Mouse (Mus musculus): ENCODE measurements around the gene Rab30.

Rab30 gene

DNA sequence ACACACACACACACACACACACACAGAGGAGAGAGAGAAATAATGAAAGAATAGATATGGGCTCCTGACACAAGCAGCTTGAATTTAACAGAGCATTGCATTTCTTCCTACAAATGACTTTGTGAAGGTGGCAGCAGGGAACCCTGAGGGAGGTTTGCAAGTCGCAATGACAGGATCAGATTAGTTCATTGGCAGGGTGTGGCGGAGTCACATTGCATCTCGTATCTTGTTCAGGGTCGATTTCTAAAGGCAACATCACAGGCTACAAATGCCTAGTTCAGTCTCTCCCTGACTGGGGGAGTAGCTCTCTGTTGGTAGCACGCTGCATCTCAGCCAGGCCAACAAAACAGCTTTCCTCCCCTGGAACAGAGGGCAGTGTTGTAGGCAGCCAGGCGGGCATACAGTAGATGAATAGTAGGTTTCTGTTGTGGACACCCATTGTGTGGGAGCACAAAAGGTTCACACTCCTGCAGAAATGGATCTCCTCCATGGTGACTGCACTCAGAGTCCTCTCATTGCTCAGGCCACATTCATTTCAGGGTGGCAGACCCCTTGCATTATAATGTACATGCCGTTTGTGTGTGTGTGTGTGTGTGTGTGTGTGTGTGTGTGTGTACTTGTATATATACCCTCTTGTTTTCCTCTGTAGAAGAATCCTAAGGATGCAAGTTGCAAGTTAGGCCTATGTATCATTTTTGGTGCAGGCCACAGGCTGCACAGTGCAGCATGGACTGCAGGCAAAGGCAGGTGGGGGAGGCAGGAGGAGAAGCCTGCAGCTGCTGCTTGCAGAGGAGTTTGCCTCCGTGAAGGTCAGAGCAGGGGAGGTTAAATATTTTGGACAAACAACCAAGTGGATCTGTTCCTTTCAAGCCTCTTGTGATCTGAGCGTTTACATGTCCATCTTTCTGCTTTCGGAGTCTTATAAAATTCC is 58.5 kb downstream of the Rab30 start:
- no peak for DNase-seq (ENCODE audit: low spot score)

GRCm38 (mm10) chr7:92802158-92802557 is 60.8 kb downstream of the Rab30 start:
- no peak for DNase-seq (ENCODE audit: low spot score)

GRCm38 (mm10) chr7:92803191-92803590 is 61.8 kb downstream of the Rab30 start:
- no peak for DNase-seq (ENCODE audit: low spot score)

DNA sequence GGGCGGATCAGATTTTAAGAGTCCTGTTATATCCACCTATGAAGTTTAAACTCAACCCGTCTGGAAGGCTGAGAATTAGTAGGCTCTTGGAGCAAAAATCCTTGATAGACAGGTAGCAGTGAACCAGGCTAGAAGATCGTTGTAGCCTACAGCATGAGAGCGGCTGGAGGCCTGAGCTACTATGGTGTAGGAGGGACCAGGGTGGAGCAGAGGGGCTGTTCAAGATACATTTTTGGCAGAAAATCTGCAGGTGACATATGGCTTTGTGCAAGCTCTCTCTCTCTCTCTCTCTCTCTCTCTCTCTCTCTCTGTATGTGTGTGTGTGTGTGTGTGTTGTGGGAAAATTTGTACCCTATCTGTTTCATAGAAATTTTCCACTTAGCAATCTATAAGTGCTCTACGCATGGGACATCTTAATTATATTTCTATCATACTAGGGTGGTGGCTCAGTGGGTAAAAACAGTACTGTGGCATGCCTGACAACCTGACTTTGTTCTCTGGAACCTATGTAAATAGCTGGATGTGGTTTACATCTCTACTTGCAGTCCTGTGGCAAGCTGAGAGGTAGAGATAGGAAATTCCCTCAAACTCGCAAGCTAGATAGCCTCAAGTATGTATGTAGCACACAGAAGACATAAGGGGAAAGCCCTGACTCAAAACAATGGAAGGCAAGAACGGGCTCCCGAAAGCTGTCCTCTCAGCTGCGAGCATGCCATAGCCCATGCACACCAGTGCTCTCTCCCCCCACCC is 63.7 kb downstream of the Rab30 start:
- no peak for DNase-seq (ENCODE audit: low spot score)

DNA sequence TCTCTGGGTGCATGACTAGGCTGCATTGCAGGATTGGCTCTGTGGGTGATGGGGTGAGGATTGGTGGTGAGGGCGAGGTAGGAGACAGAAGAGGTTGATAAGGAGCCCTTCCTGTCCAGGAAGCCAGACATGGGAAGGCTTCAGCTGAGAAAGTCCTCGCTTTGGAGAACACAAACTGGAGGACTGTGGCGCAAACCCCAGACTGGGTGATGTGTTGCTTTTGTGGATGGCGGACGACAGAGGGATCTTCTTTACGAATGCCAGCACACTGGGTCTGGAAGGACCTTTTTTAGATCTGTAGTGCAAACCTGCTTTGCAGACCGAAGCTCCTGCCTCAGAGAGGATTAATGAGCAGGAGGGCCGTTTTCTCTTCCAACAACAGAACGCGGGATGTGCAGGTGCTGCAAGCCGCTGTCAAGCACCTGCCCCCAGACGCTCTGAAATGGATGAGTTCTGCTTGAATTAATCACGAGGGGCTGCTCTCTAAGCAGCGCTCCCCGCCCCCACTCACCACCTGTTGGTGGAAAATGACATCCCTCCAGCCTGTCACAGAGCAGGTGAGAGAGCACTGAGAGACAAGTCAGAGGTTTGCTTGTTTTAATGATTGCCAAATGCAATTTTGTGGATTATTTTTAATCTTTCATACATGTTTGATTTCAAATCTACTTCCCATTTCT is 65.2 kb downstream of the Rab30 start:
- DNase-seq (ENCODE audit: low spot score): no peak

DNA sequence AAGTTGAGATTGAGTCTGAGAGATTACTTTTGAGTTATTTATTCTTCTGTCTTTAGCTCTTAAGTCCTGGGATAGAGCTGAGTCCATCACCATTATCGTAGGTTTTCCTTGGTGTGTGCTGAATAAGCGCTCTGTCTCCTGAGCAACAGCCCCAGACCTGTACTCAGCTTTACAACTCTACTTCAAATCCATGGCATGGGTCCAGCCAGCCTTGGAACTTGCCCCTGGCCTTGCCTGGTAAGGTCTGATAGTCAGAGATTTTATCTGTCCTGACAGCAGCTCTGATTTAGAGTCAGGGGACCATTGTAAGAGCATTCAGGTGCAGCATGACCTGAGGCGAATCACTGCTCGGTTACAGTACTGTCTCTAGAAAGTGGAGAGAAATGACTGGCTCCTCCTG is 66.1 kb downstream of the Rab30 start:
- DNase-seq (ENCODE audit: low spot score): no peak

- DNase-seq (ENCODE audit: low spot score): no peak
These were observed 70.4 kb downstream of the Rab30 start for GRCm38 (mm10) chr7:92811667-92812279.

DNA sequence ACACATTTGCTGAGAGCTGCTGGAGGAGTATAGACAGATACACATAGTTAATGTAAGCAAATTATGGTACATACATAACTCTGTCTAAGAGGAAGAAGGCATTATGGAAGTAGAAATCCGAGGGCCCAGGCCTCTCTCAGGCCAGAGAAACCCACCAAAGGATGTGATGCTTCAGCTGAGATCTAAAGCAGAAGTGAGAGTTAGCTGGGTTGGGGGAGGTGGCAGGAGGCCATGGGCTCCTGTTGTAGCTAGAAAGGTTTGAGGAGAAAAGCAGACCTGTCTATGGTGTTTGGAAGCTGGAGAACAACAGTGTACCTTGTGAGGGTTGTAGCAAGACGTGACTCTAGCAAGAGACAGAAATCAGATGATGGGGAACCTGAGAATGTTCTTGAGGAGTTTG is 75.8 kb downstream of the Rab30 start:
- DNase-seq (ENCODE audit: low spot score): no peak

DNA sequence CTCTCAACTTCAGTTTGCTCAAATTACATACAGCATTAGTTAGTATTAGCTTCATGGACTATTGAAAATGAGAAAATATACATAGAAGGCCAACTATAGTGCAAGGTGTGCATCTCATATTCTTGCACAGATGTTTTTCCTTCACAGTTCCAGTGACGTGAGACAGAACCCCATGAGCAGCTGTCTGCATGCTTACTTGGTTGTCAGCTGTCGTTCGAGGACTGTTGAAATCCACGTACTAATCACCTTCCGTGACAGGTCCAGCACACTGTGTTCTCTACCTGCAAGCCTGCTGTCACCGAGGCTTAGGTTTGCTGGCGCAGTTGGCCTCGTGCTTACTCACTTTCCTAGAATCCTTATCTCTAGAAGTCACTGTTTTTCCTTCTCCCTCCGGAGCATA is 76.5 kb downstream of the Rab30 start:
- no peak for DNase-seq (ENCODE audit: low spot score)

- no peak for DNase-seq (ENCODE audit: low spot score)
These were observed 78.3 kb downstream of the Rab30 start for GRCm38 (mm10) chr7:92819656-92820055.

- DNase-seq (ENCODE audit: low spot score): no peak
These were observed 79.0 kb downstream of the Rab30 start for GRCm38 (mm10) chr7:92820410-92820809.

DNA sequence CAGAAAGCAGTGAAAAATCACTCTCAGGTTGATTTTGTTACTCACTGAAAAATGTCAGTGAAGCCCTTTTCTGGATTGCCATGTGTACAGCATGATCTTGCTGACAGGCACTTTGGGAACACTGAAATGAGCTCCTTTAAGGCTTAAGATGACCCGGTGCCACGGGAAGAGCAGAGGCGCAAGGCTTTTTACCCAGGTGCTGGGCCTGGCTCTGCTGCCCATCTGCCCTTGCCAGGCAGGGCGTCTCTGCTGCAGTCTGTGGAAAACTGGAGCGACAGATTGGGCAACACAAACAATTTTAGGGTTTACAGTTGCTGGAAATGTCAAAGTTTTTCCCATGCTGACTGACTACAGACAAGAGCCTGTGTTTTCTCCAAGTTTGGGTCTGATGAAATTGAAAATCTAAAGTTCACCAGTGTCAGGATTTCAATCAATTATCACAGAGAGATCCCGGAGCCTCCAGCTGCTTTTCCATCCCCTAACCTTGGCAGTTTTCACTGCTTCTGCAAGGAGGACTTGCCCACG is 79.6 kb downstream of the Rab30 start:
- DNase-seq (ENCODE audit: low spot score): no peak

DNA sequence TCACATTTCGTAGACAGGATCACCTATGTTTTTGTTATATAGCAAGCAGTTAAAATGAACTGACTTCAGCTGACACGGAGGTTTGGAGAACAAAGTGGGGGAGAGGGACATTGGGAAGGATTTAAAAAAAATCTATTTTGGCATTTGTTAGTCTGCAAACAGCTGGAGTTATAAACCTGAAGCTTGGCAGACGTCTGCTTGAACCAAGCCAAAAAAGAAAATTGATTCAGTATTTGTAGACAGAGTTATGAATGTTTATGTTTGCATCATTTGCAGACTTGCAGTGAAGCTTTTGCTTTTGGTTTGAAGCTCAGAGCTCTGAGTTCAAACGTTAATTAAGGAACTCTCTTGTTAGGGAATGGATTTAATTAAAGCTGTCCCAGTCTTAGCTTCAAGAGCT is 80.5 kb downstream of the Rab30 start:
- DNase-seq (ENCODE audit: low spot score): no peak

- DNase-seq (ENCODE audit: low spot score): no peak
These were observed 81.2 kb downstream of the Rab30 start for GRCm38 (mm10) chr7:92822409-92823101.

DNA sequence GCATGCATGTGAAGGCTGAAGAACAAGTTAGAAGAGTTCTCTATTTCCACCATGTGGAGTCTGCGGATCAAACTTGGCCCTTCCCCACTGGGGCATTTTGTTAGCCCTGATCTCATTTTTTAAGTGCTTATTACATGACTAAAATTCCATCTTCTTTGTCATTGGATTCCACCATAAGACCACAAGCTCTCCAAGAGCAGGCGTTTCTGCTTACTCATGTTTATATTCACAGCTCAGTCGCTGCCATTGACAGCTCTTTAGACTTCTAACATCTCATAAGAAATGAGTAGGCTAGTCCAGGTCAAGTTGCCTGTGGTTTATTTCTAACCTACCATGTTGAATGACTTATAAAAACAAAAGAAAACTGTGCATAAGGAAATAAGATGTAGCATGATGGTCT is 84.8 kb downstream of the Rab30 start:
- no peak for DNase-seq (ENCODE audit: low spot score)

DNA sequence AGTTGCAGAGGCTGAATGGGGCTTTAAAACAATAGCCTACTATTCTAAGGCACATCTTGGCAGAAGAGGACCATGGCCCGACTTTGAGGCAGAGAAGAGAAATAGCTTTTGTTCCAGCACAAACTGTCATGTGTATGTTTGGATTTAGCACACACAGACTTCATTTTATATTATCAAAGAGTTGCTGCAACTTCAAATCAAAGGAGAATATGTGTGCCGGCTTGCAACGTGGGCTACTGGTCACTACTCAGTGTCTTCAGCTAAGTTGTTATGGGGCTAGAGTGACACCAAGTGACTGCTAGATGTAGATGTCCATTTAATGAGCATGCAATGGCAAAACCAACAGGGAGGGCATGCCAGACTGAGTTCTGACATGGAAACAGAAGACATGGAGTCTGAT is 86.6 kb downstream of the Rab30 start:
- no peak for DNase-seq (ENCODE audit: low spot score)

GRCm38 (mm10) chr7:92832395-92832794 is 91.0 kb downstream of the Rab30 start:
- no peak for DNase-seq (ENCODE audit: low spot score)

DNA sequence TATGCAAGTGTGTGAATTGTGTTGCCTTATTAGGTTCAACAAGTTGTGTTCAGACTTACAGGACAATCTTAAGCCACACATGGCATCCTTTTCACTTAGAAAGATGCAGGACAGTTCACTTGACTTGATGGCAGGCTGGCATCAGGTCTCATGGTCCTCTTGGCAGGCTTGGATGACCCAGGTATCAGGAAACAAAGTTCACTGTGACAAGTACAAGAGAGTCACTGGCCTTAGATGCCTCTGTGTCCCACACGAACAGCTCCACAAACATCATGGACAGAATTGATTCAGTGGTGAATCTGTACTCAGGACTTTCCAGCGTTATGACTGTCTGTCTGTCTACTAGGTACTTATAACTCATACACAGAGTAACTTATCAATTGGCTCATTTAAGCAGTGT is 93.0 kb downstream of the Rab30 start:
- DNase-seq (ENCODE audit: low spot score): no peak

- no peak for DNase-seq (ENCODE audit: low spot score)
These were observed 95.0 kb downstream of the Rab30 start for GRCm38 (mm10) chr7:92836447-92836846.

DNA sequence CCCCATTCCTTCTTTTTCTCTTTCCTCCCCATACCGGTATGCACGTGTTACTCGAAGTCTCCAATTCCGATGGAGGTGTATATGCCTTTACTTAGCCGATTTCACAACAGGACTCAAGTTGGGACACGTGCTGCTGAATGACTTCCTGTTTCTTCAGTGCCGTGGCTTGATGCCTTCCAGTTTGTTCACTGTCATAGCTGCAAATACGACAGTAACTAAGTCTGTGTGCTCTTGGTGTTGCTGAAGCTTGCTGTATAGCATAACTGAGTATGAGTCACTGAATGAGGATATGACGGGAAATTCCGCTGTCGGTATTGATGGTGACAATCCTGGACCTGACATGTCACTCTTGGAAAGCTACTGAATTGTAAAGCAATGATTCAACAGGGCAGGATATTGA is 95.8 kb downstream of the Rab30 start:
- DNase-seq (ENCODE audit: low spot score): no peak

DNA sequence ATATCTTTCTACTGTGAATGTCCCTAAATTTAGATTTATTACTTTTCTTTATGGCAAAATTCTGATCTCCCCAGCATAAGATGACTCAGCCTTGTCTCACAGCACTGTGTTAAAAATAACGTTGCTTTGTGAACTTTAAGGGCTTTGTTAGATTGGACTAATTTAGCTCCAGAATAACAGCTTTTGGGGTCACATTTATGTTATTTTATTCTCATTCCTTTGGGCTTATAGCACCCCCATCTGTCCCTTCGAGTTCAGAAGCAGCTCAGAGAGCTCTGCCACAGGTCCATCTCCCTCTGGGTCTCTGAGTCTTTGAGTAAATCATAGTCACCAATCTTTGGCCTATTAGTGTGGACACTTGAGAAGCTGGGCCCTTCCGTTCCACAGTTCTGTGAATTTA is 96.5 kb downstream of the Rab30 start:
- no peak for DNase-seq (ENCODE audit: low spot score)

All from c-Kit-positive CD71-positive TER-119-positive erythroid progenitor cells, embryonic 14.5 days (primary cell).